Mouse (Mus musculus): ENCODE data around the gene Cdx4. TPM values are rescaled to one million over a fixed set of nuclear protein-coding genes. Genes with fewer than 3 reads are reported as not detected.
A peak's percentile ranks its signal among the peaks of the same experiment; 100 is the strongest.

Cdx4 gene
- polyA plus RNA-seq, 1 experiment = not detected

DNA sequence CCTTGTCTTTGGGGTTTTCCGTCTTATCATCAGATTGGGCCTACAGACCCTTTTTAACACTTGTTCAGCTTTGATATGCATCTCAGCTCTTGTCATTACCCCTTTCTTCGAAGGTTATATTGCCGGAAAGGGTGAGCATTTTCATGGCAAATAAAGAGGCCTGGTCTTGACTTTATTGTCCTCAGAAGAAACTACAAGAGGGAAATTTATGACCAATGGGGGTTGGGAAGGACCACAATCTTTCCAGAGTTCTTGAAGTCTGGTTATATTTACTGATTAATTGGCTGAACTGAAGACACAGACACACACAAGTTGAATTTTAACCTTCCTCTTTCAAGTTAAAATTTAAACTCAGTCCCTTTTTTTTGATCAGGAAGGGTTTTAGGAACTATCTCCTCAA lies 4.7 kb downstream of the Cdx4 start:
- H3K4me3 ChIP-seq = no peak overlapping the region
- TF ChIP-seq REST (IDR thresholded peaks at IDR 0.05; ENCODE audit: insufficient read depth, insufficient read length) = no peak
- TF ChIP-seq MYOG (IDR thresholded peaks at IDR 0.05; ENCODE audit: control insufficient read depth in 1 of 3, insufficient read depth in 1 of 3, insufficient read length in 2 of 3, low read depth in 2 of 3) = no peak
- no peak for TF ChIP-seq TCF12 (IDR thresholded peaks at IDR 0.05; ENCODE audit: insufficient read depth, poor library complexity, severe bottlenecking)
- TF ChIP-seq E2F4 (IDR thresholded peaks at IDR 0.05; ENCODE audit: insufficient read depth) = no peak
- TF ChIP-seq SRF (IDR thresholded peaks at IDR 0.05; ENCODE audit: control insufficient read depth, insufficient read length, low read depth) = no peak
- no peak for TF ChIP-seq POLR2A (IDR thresholded peaks at IDR 0.05; ENCODE audit: insufficient read length, low read depth)
- no peak for TF ChIP-seq MAX (IDR thresholded peaks at IDR 0.05; ENCODE audit: low read depth)
- TF ChIP-seq POLR2AphosphoS2 (IDR thresholded peaks at IDR 0.05; ENCODE audit: insufficient read length, low read depth) = no peak
- no peak for TF ChIP-seq TCF3 (IDR thresholded peaks at IDR 0.05; ENCODE audit: insufficient read length, low read depth)
- TF ChIP-seq CEBPB (IDR thresholded peaks at IDR 0.05; ENCODE audit: insufficient read depth, poor library complexity, severe bottlenecking) = no peak

DNA sequence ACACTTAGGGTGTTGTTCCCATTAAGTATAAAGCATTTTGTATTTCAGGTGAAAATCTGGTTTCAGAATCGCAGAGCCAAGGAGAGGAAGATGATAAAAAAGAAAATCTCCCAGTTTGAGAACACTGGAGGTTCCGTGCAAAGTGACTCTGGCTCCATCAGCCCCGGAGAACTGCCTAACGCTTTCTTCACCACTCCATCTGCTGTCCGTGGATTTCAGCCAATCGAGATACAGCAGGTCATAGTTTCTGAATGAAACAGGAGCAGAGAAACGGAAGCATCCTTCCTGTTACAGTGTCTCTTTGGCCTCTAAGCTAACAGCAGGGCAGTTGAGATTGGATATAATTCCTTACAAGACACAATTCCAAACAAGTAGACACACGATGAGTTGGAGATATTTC lies 8.2 kb downstream of the Cdx4 start:
- H3K27me3 ChIP-seq (ENCODE audit: control insufficient read depth, insufficient read depth, insufficient read length) = no peaks in the 10 kb centered on the region
- no peaks in the 10 kb centered on the region for H3K79me2 ChIP-seq (ENCODE audit: control insufficient read depth, insufficient read depth)
- TF ChIP-seq CEBPB (IDR thresholded peaks at IDR 0.05; ENCODE audit: insufficient read depth, poor library complexity, severe bottlenecking) (no peak), E2F4 (IDR thresholded peaks at IDR 0.05; ENCODE audit: insufficient read depth) (no peak), REST (IDR thresholded peaks at IDR 0.05; ENCODE audit: insufficient read depth, insufficient read length) (no peak), POLR2AphosphoS2 (IDR thresholded peaks at IDR 0.05; ENCODE audit: insufficient read length, low read depth) (no peak), USF1 (IDR thresholded peaks at IDR 0.05; ENCODE audit: low read depth) (no peak), TCF12 (IDR thresholded peaks at IDR 0.05; ENCODE audit: insufficient read depth, poor library complexity, severe bottlenecking) (no peak)
- H3K36me3 ChIP-seq (ENCODE audit: control insufficient read depth, insufficient read depth) = no peaks in the 10 kb centered on the region
- H3ac ChIP-seq (ENCODE audit: control insufficient read depth, insufficient read length) = no peak overlapping the region
- no peak overlapping the region for H3K4me3 ChIP-seq
- H3K4me2 ChIP-seq (ENCODE audit: low read depth) = no peak overlapping the region

More for the DNA sequence above, 4.7 kb downstream of the Cdx4 start:
- H3ac ChIP-seq (ENCODE audit: control insufficient read depth, insufficient read length) = no peak overlapping the region
- H3K27me3 ChIP-seq (ENCODE audit: control insufficient read depth, insufficient read depth, insufficient read length) = peaks cover 7% of the 10 kb centered on the region
- H3K36me3 ChIP-seq (ENCODE audit: control insufficient read depth, insufficient read depth) = no peaks in the 10 kb centered on the region
- H3K4me2 ChIP-seq (ENCODE audit: low read depth) = no peak overlapping the region
- no peaks in the 10 kb centered on the region for H3K79me2 ChIP-seq (ENCODE audit: control insufficient read depth, insufficient read depth)

DNA sequence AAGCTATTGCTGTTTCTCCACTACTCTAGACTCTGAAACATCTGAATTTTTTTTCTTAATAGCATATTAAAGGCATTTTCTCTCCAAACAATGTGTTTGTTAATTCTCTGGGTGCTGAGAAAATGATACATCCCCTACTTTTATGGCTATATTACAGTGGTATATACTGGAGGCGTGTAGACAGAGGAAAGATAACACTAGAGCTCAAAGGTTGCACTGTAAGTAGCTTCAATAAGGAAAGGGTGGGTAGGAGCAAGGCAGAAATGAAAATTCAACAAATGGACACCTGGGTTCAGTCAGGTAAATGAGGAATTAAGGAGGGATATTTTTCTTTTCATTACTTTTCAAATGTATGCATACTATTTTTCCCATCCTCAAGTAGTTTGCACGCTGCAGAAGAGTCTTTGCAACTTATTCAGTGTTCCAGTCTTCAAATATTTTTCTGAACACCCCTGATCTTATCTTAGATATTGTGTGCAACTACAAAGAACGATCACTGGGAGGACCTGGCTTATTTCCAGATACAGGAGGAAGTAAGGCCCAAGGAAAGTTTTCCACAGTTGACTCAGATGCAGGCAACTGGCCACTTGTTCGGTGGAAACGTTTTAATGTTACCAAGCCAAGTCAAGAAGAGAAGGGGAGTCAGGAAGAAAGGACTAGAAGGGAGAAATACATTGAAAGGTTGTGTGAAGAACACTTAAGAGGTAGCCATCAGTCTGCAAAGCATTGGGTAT lies 10.1 kb downstream of the Cdx4 start:
- no peak overlapping the region for H3K4me3 ChIP-seq
- H3K36me3 ChIP-seq (ENCODE audit: control insufficient read depth, insufficient read depth) = no peaks in the 10 kb centered on the region
- H3K4me2 ChIP-seq (ENCODE audit: low read depth) = no peak overlapping the region
- TF ChIP-seq TCF12 (IDR thresholded peaks at IDR 0.05; ENCODE audit: insufficient read depth, poor library complexity, severe bottlenecking) (no peak), TCF3 (IDR thresholded peaks at IDR 0.05; ENCODE audit: insufficient read length, low read depth) (no peak), MAX (IDR thresholded peaks at IDR 0.05; ENCODE audit: low read depth) (no peak), POLR2A (IDR thresholded peaks at IDR 0.05; ENCODE audit: insufficient read length, low read depth) (no peak), MYOD1 (IDR thresholded peaks at IDR 0.05; ENCODE audit: control insufficient read depth in 1 of 3, insufficient read length in 2 of 3, low read depth in 2 of 3) (no peak), CEBPB (IDR thresholded peaks at IDR 0.05; ENCODE audit: insufficient read depth, poor library complexity, severe bottlenecking) (no peak), USF1 (IDR thresholded peaks at IDR 0.05; ENCODE audit: low read depth) (no peak), POLR2AphosphoS2 (IDR thresholded peaks at IDR 0.05; ENCODE audit: insufficient read length, low read depth) (no peak), REST (IDR thresholded peaks at IDR 0.05; ENCODE audit: insufficient read depth, insufficient read length) (no peak), SRF (IDR thresholded peaks at IDR 0.05; ENCODE audit: control insufficient read depth, insufficient read length, low read depth) (no peak), E2F4 (IDR thresholded peaks at IDR 0.05; ENCODE audit: insufficient read depth) (no peak), MYOG (IDR thresholded peaks at IDR 0.05; ENCODE audit: control insufficient read depth in 1 of 3, insufficient read depth in 1 of 3, insufficient read length in 2 of 3, low read depth in 2 of 3) (no peak)
- H3K79me2 ChIP-seq (ENCODE audit: control insufficient read depth, insufficient read depth) = no peaks in the 10 kb centered on the region
- no peaks in the 10 kb centered on the region for H3K27me3 ChIP-seq (ENCODE audit: control insufficient read depth, insufficient read depth, insufficient read length)
- no peak overlapping the region for H3ac ChIP-seq (ENCODE audit: control insufficient read depth, insufficient read length)

DNA sequence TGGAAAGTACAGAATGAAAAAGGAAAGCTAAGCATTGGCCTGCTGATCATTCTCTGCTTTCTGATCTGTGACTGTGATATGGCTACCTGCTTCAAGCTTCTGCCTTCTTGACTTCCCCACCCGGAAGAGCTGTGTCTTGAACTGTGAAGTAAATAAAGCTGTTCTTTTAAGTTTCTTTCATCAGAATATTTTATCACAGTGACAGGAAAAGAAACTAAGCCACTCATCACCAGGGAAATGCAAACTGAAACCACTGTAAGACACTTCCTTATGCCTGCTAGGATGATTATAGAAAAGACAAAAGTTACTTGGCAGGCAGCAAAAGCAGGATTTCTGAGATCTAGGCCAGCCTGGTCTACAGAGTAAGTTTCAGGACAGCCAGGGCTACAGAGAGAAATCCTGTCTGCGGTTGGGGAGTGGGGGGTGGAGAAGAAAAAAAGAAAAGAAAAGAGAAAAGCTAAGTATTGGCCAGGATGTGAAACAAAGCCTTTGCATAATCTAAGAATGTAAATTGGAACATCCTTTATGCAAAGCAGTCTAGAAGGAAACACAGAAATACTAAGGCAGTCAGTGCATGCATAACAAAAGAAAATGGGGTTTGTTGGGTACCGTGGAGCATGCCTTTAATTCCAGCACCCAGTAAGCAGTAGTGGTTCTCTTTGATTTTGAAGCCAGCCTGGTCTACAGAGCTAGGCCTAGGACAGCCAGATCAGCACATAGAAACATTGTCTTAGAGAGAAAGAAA lies 20.3 kb downstream of the Cdx4 start:
- Histone ChIP-seq H3ac (ENCODE audit: control insufficient read depth, insufficient read length) (no peak overlapping the region), H3K27me3 (ENCODE audit: control insufficient read depth, insufficient read depth, insufficient read length) (no peaks in the 10 kb centered on the region), H3K4me3 (no peak overlapping the region), H3K36me3 (ENCODE audit: control insufficient read depth, insufficient read depth) (no peaks in the 10 kb centered on the region), H3K79me2 (ENCODE audit: control insufficient read depth, insufficient read depth) (no peaks in the 10 kb centered on the region), H3K4me2 (ENCODE audit: low read depth) (no peak overlapping the region)
- no peak for TF ChIP-seq MYOG (IDR thresholded peaks at IDR 0.05; ENCODE audit: control insufficient read depth in 1 of 3, insufficient read depth in 1 of 3, insufficient read length in 2 of 3, low read depth in 2 of 3)

GRCm38 (mm10) chrX:103355784-103356183 lies 34.6 kb downstream of the Cdx4 start:
- TF ChIP-seq USF1 (IDR thresholded peaks at IDR 0.05; ENCODE audit: low read depth) (no peak), REST (IDR thresholded peaks at IDR 0.05; ENCODE audit: insufficient read depth, insufficient read length) (no peak), TCF12 (IDR thresholded peaks at IDR 0.05; ENCODE audit: insufficient read depth, poor library complexity, severe bottlenecking) (no peak), CEBPB (IDR thresholded peaks at IDR 0.05; ENCODE audit: insufficient read depth, poor library complexity, severe bottlenecking) (no peak), TCF3 (IDR thresholded peaks at IDR 0.05; ENCODE audit: insufficient read length, low read depth) (no peak)
- H3K4me3 ChIP-seq = peak overlapping the region; percentile 65
- H3K36me3 ChIP-seq (ENCODE audit: control insufficient read depth, insufficient read depth) = no peaks in the 10 kb centered on the region
- H3K79me2 ChIP-seq (ENCODE audit: control insufficient read depth, insufficient read depth) = no peaks in the 10 kb centered on the region
- H3ac ChIP-seq (ENCODE audit: control insufficient read depth, insufficient read length) = peak overlapping the region; percentile 18
- H3K27me3 ChIP-seq (ENCODE audit: control insufficient read depth, insufficient read depth, insufficient read length) = no peaks in the 10 kb centered on the region
- peak overlapping the region; percentile 60 for H3K4me2 ChIP-seq (ENCODE audit: low read depth)
